Mouse (Mus musculus): ENCODE measurements around the gene Cstf3. TPM values are rescaled to one million over a fixed set of nuclear protein-coding genes. Genes with fewer than 3 reads are reported as not detected.

Gene Cstf3
- total RNA-seq (2012; rRNA removed) (17.3 and 18.2 TPM in 2 replicates), total RNA-seq (2014; rRNA removed) (50.6 and 54.9 TPM in 2 replicates), polyA plus RNA-seq (2012; ENCODE audit: insufficient read length, low read depth) (50.3 and 57.2 TPM in 2 replicates)

DNA sequence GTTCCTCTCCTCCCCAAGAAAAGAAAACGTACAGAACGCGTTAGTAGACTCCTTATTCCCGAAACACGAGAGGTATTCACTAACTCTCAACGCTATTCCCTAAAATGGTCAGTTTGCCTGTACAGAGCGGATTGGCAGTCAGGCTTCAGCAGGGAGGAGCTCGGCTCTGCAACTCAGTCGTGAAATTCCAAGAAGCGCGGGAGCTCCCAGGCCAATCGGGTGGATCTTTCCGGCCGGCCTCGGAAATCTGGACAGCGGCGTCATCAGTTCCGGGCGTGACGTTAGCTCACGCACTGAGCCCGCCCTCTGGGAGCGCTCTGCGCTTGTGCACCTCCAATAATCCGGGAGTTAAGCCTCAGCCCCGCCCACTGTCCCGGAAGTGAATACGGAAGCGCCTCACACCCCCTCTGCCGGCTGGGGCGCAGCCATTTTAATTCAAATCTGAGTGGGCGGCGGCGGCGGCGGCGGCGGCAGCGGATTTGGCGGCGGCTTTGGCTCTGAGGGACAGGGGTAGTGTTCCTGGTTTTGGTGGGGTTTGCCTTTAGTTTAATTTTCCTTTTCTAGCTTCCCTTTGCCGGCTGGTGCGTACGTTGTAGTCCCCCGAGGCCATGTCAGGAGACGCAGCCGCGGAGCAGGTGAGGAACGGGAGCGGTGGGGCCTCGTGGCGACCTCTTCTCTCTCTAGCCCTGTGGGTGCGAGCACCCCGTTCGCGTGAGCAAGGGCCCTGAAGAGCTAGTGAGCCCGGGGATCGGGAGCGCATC, at the start of gene Cstf3:
Cstf3 (plus strand) TSS at position 456 of the 761 bp plus-strand sequence.
- Histone ChIP-seq H3K4me1 (ENCODE audit: control insufficient read depth in 1 of 2, insufficient read depth in 2 of 2) (peaks cover 0 to 43% of the 10 kb centered on the region in 2 experiments; a peak in 2 of 4 replicates), H3K4me3 (replicated peaks in 1 of 3; ENCODE audit: low read depth in 2 of 3, low read length in 2 of 3, poor library complexity in 1 of 3) (peak within 1 kb of the TSS; percentile 80 to 98 (median 91)), H3K79me2 (replicated peaks; ENCODE audit: control insufficient read depth, extremely low read depth, insufficient read depth, poor library complexity, severe bottlenecking) (peaks cover 40% of the 10 kb centered on the region), H3K9ac (ENCODE audit: insufficient read depth, low read depth) (peak within 1 kb of the TSS; percentile 81), H3K36me3 (replicated peaks in 1 of 2; ENCODE audit: control insufficient read depth in 1 of 2, insufficient read depth in 1 of 2, low read length in 1 of 2) (peaks cover 0 to 16% of the 10 kb centered on the region in 2 experiments), H3K4me2 (ENCODE audit: insufficient read depth, low read depth, poor library complexity, severe bottlenecking) (peak within 1 kb of the TSS; percentile 74), H3K27ac (ENCODE audit: insufficient read depth, low read depth) (0 out of 2 replicates have a peak within 1 kb of the TSS, but pooled peaks have one; percentile 19), H3K9me3 (replicated peaks; ENCODE audit: low read length) (no peaks in the 10 kb centered on the region), H3K27me3 (replicated peaks) (no peaks in the 10 kb centered on the region)
- dilution Hi-C loops (cut with MboI; ENCODE audit: extremely low pct_ligation_motif_present, extremely low pct_unique_long_range_greater_than_20kb, low sequenced_read_pairs), result no loop called here
- DNase-seq (ENCODE audit: extremely low read depth), result peak; percentile 99
- in situ Hi-C loops (cut with MboI; ENCODE audit: low pct_ligation_motif_present, low pct_unique_long_range_greater_than_20kb, low sequenced_read_pairs), result loop anchor here (25.0 kb wide), 1 partner anchor 553 kb away; the partner anchor contains the start of genes 4931422A03Rik and Fbxo3
- TF ChIP-seq NRF1 (IDR thresholded peaks at IDR 0.05; ENCODE audit: low read depth, low read length), result peak; percentile 84
- TF ChIP-seq CHD2 (IDR thresholded peaks at IDR 0.05; ENCODE audit: low read length), result peak; percentile 91
- no peak for TF ChIP-seq JUN (IDR thresholded peaks at IDR 0.05; ENCODE audit: insufficient read depth, low read depth, low read length)
- peak; percentile 88 for TF ChIP-seq HCFC1 (IDR thresholded peaks at IDR 0.05; ENCODE audit: low read depth, low read length)
- TF ChIP-seq CHD1 (IDR thresholded peaks at IDR 0.05; ENCODE audit: low read depth, low read length), result no peak
- peak; percentile 52 for TF ChIP-seq BHLHE40 (IDR thresholded peaks at IDR 0.05; ENCODE audit: low read depth, low read length)
- TF ChIP-seq MYC (IDR thresholded peaks at IDR 0.05; ENCODE audit: low read depth, low read length), result 0 out of 2 replicates have a peak, but pooled peaks have one; percentile 20
- peak; percentile 47; the same call in 1 of the 2 replicates for TF ChIP-seq POLR2AphosphoS2 (IDR thresholded peaks at IDR 0.05; ENCODE audit: low read depth, low read length)
- TF ChIP-seq KAT2A (IDR thresholded peaks at IDR 0.05; ENCODE audit: insufficient replicate concordance, low read length), result peak; percentile 84; the same call in 1 of the 2 replicates
- peak; percentile 76 for TF ChIP-seq ETS1 (conservative IDR thresholded peaks at IDR 0.05; ENCODE audit: low read depth, low read length)
- TF ChIP-seq RAD21 (IDR thresholded peaks at IDR 0.05; ENCODE audit: low read depth, low read length), result no peak
- no peak for TF ChIP-seq ZC3H11A (IDR thresholded peaks at IDR 0.05; ENCODE audit: low read depth, low read length)
- no peak for TF ChIP-seq UBTF (IDR thresholded peaks at IDR 0.05; ENCODE audit: low read depth, low read length)
- TF ChIP-seq JUND (conservative IDR thresholded peaks at IDR 0.05; ENCODE audit: low read depth, low read length), result 0 out of 2 replicates have a peak, but pooled peaks have one; percentile 35
- TF ChIP-seq PAX5 (IDR thresholded peaks at IDR 0.05; ENCODE audit: low read length), result no peak
- peak; percentile 59; the same call in 1 of the 2 replicates for TF ChIP-seq TBP (conservative IDR thresholded peaks at IDR 0.05; ENCODE audit: low read depth, low read length)
- no peak for TF ChIP-seq MXI1 (IDR thresholded peaks at IDR 0.05; ENCODE audit: low read depth, low read length)
- peak; percentile 93; the same call in 1 of the 2 replicates for TF ChIP-seq E2F4 (IDR thresholded peaks at IDR 0.05; ENCODE audit: insufficient replicate concordance, low read depth, low read length)
- TF ChIP-seq MAZ (IDR thresholded peaks at IDR 0.05; ENCODE audit: low read depth, low read length), result peak; percentile 76; the same call in 1 of the 2 replicates
- peak; percentile 66 for TF ChIP-seq TCF12 (IDR thresholded peaks at IDR 0.05; ENCODE audit: low read depth, low read length)
- peak; percentile 88 for TF ChIP-seq SIN3A (IDR thresholded peaks at IDR 0.05; ENCODE audit: low read length)
- TF ChIP-seq NELFE (IDR thresholded peaks at IDR 0.05; ENCODE audit: low read depth, low read length), result peak; percentile 69
- TF ChIP-seq MAX (IDR thresholded peaks at IDR 0.05; ENCODE audit: low read length), result peak; percentile 70; the same call in 1 of the 2 replicates
- peak; percentile 89 for TF ChIP-seq POLR2A (IDR thresholded peaks at IDR 0.05; ENCODE audit: low read depth, low read length)
- no peak; the same call in 1 of the 2 replicates for TF ChIP-seq GABPA (IDR thresholded peaks at IDR 0.05; ENCODE audit: insufficient replicate concordance, low read depth, low read length)
- TF ChIP-seq EP300 (IDR thresholded peaks at IDR 0.05; ENCODE audit: low read length), result no peak
- no peak for TF ChIP-seq USF1 (IDR thresholded peaks at IDR 0.05; ENCODE audit: low read depth, low read length)
- 0 out of 2 replicates have a peak, but pooled peaks have one; percentile 56 for TF ChIP-seq MEF2A (IDR thresholded peaks at IDR 0.05; ENCODE audit: borderline replicate concordance, low read depth, low read length)
- TF ChIP-seq RCOR1 (conservative IDR thresholded peaks at IDR 0.05; ENCODE audit: low read depth, low read length), result 0 out of 2 replicates have a peak, but pooled peaks have one; percentile 50
- TF ChIP-seq IRF4 (IDR thresholded peaks at IDR 0.05; ENCODE audit: low read depth, low read length), result peak; percentile 78; the same call in 1 of the 2 replicates
- peak; percentile 70; the same call in 1 of the 2 replicates for TF ChIP-seq ZMIZ1 (IDR thresholded peaks at IDR 0.05; ENCODE audit: low read depth, low read length)
- no peak for TF ChIP-seq MAFK (IDR thresholded peaks at IDR 0.05; ENCODE audit: insufficient replicate concordance, low read length)
- TF ChIP-seq SMC3 (IDR thresholded peaks at IDR 0.05; ENCODE audit: low read depth, low read length), result no peak
- no peak for TF ChIP-seq ZKSCAN1 (IDR thresholded peaks at IDR 0.05; ENCODE audit: borderline replicate concordance, low read depth, low read length)
- no peak; the same call in 1 of the 2 replicates for TF ChIP-seq ZNF384 (IDR thresholded peaks at IDR 0.05; ENCODE audit: low read depth, low read length)
- peak; percentile 98 for TF ChIP-seq ELF1 (IDR thresholded peaks at IDR 0.05; ENCODE audit: low read depth, low read length)
